Mouse (Mus musculus): ENCODE measurements around the gene Qsox1. TPM values are rescaled to one million over a fixed set of nuclear protein-coding genes. Genes with fewer than 3 reads are reported as not detected.
A peak's percentile ranks its signal among the peaks of the same experiment; 100 is the strongest.

Qsox1 gene
- 10.0 and 12.0 TPM in 2 replicates for polyA plus RNA-seq (2014; fragmentation: Nextera tagmentation; extraction: Ambion mirVana)

- peak; percentile 96 for ATAC-seq (ENCODE audit: low FRiP score)
- peak within 1 kb of the TSS; percentile 58 for H3K27ac ChIP-seq
- no peaks in the 10 kb centered on the region for H3K9me3 ChIP-seq (ENCODE audit: control insufficient read depth, low read length)
- H3K4me1 ChIP-seq (replicated peaks; ENCODE audit: control insufficient read depth, insufficient read depth, low read length): 0 out of 2 replicates have a peak, but pooled peaks cover 7% of the 10 kb centered on the region
- under 1% methylated on average over 67 of the region's 67 CpGs for WGBS
- peak; percentile 89 for DNase-seq (ENCODE audit: low spot score)
- peak within 1 kb of the TSS; percentile 69 for H3K4me3 ChIP-seq (replicated peaks; ENCODE audit: low read length)
- no peaks in the 10 kb centered on the region for H3K36me3 ChIP-seq (replicated peaks; ENCODE audit: control insufficient read depth, insufficient read depth)
- peak within 1 kb of the TSS; percentile 64 for H3K4me2 ChIP-seq (replicated peaks)
- peak within 1 kb of the TSS; percentile 68 for H3K9ac ChIP-seq
- H3K27me3 ChIP-seq (ENCODE audit: control insufficient read depth, insufficient read depth, low read length): no peaks in the 10 kb centered on the region
Observed at GRCm38 (mm10) chr1:155812581-155813499, at the start of gene Qsox1. TSS of gene Qsox1 (minus strand) at chr1:155812889.

DNA sequence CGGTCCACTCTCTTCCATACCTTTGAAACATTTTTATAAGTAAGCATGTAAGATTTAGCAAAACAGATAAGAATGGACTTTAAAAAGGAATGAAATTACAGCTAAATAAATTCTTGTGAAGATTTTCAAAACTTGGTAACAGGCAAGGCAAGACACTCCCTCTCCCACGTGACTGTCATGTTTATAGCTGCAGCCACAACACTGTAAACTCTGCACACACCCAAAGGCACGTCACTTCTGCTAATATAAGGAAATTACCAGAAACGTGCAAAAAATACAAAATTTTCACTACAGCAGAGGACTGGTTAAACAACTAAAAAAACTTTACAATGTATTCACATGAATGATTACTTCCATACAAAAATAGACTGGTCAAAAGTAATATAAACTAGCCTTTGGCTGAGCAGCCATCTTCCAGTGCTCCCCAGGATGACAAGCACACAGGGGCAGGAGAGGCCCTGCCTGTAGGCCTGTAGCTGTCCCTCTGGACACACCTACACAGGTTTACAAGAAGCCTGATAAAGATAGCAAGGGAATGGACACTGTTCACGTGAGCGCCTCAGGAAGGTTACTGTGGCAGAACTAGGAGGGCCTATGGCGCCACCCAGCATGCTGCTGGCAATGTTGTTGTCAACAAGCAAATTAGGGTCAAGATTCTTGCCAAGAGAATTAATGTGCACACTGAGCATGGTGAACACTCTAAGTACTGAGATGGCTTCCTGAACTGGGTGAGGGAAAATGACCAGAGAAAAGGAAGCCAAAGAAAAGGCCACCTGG is 42.4 kb upstream of the Qsox1 start:
- H3K4me1 ChIP-seq (replicated peaks; ENCODE audit: control insufficient read depth, insufficient read depth, low read length): no peaks in the 10 kb centered on the region
- no peak for DNase-seq (ENCODE audit: low spot score)
- ATAC-seq (ENCODE audit: low FRiP score): no peak

GRCm38 (mm10) chr1:155853009-155853408 is 40.3 kb upstream of the Qsox1 start:
- Histone ChIP-seq H3K36me3 (replicated peaks; ENCODE audit: control insufficient read depth, insufficient read depth) (peaks cover 58% of the 10 kb centered on the region), H3K4me3 (replicated peaks; ENCODE audit: low read length) (no peak overlapping the region), H3K9ac (no peak overlapping the region), H3K27me3 (ENCODE audit: control insufficient read depth, insufficient read depth, low read length) (no peaks in the 10 kb centered on the region), H3K4me2 (replicated peaks) (no peak overlapping the region), H3K9me3 (ENCODE audit: control insufficient read depth, low read length) (no peaks in the 10 kb centered on the region), H3K27ac (no peak overlapping the region), H3K4me1 (replicated peaks; ENCODE audit: control insufficient read depth, insufficient read depth, low read length) (no peaks in the 10 kb centered on the region)
- ATAC-seq (ENCODE audit: low FRiP score) (no peak), DNase-seq (ENCODE audit: low spot score) (no peak)
- WGBS: over 99% methylated on average over 5 of the region's 5 CpGs

More for the DNA sequence above, 42.4 kb upstream of the Qsox1 start:
- Histone ChIP-seq H3K27me3 (ENCODE audit: control insufficient read depth, insufficient read depth, low read length) (no peaks in the 10 kb centered on the region), H3K9ac (no peak overlapping the region), H3K27ac (no peak overlapping the region), H3K36me3 (replicated peaks; ENCODE audit: control insufficient read depth, insufficient read depth) (peaks cover 59% of the 10 kb centered on the region), H3K4me3 (replicated peaks; ENCODE audit: low read length) (no peak overlapping the region), H3K4me2 (replicated peaks) (no peak overlapping the region), H3K9me3 (ENCODE audit: control insufficient read depth, low read length) (no peaks in the 10 kb centered on the region)
- WGBS: 87% methylated on average over 7 of the region's 7 CpGs

DNA sequence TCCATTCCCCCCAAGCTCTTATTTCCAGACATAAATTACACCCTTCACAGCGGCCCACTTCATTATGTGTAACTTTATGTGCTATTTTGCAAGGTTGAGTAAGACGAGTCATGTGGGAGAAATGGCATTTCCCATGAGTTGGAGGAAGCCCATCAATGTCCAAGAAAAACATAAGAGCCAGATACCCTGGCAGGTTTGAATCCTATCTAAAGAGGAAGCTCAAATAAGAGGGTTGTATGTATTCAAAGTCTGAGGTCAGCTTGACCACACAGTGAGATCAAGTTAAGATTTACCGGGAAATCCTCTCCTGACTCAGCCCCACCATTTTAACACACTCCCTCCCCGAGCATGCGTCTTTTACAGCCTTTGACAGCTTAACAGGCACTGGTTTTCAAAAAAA is 31.5 kb upstream of the Qsox1 start:
- DNase-seq (ENCODE audit: low spot score) (no peak), ATAC-seq (ENCODE audit: low FRiP score) (no peak)
- Histone ChIP-seq H3K36me3 (replicated peaks; ENCODE audit: control insufficient read depth, insufficient read depth) (peaks cover 46% of the 10 kb centered on the region), H3K4me2 (replicated peaks) (no peak overlapping the region), H3K4me1 (replicated peaks; ENCODE audit: control insufficient read depth, insufficient read depth, low read length) (no peaks in the 10 kb centered on the region), H3K9ac (no peak overlapping the region), H3K27ac (no peak overlapping the region), H3K27me3 (ENCODE audit: control insufficient read depth, insufficient read depth, low read length) (no peaks in the 10 kb centered on the region), H3K9me3 (ENCODE audit: control insufficient read depth, low read length) (no peaks in the 10 kb centered on the region), H3K4me3 (replicated peaks; ENCODE audit: low read length) (no peak overlapping the region)
- WGBS: 91% methylated on average over 5 of the region's 5 CpGs

DNA sequence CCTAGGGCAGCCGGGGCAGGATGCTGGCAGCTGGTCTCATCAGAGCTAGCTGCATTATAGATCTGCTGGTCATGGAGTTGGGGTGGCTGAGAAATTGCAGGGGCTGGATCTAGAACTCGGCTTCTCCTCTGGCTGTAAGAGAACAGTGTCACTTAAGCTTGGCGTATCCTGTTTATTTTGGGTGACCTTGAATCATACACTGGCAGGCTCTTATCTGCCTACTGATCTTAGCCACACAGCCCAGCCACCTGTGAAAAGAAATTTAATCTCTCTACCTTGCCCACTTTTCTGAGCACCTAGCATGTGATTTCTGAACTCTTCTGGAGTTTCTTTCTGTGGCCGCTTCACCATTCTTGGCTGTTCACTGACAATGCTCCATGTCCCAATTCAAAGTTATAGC is 30.8 kb upstream of the Qsox1 start:
- H3K36me3 ChIP-seq (replicated peaks; ENCODE audit: control insufficient read depth, insufficient read depth): peaks cover 40% of the 10 kb centered on the region
- H3K4me2 ChIP-seq (replicated peaks): no peak overlapping the region
- 93% methylated on average over 4 of the region's 4 CpGs for WGBS
- H3K9me3 ChIP-seq (ENCODE audit: control insufficient read depth, low read length): no peaks in the 10 kb centered on the region
- no peaks in the 10 kb centered on the region for H3K4me1 ChIP-seq (replicated peaks; ENCODE audit: control insufficient read depth, insufficient read depth, low read length)
- no peak for DNase-seq (ENCODE audit: low spot score)
- H3K27ac ChIP-seq: no peak overlapping the region
- H3K27me3 ChIP-seq (ENCODE audit: control insufficient read depth, insufficient read depth, low read length): no peaks in the 10 kb centered on the region
- ATAC-seq (ENCODE audit: low FRiP score): no peak
- H3K9ac ChIP-seq: no peak overlapping the region
- no peak overlapping the region for H3K4me3 ChIP-seq (replicated peaks; ENCODE audit: low read length)

DNA sequence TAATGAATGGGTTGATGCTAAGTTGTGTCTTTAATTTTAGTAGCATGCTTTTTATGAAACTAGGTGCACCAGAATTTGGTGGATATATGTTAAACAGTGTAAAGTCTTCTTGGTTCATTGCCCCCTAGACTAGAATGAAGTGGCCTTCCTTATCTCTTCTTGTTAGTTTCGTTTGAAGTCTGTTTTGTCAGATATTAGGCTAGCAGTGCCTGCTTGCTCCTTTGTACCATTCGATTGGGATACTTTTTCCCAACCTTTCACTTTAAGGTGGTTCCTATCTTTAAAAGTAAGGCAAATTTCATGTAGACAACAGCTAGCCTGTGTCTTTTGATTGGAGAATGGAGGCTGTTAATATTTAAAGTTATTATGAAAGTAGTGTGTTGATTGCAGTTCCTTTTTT is 23.0 kb upstream of the Qsox1 start:
- 77% methylated on average over 2 of the region's 2 CpGs for WGBS
- Histone ChIP-seq H3K27me3 (ENCODE audit: control insufficient read depth, insufficient read depth, low read length) (no peaks in the 10 kb centered on the region), H3K9ac (no peak overlapping the region), H3K36me3 (replicated peaks; ENCODE audit: control insufficient read depth, insufficient read depth) (no peaks in the 10 kb centered on the region), H3K27ac (no peak overlapping the region), H3K4me2 (replicated peaks) (no peak overlapping the region), H3K4me3 (replicated peaks; ENCODE audit: low read length) (no peak overlapping the region), H3K9me3 (ENCODE audit: control insufficient read depth, low read length) (no peaks in the 10 kb centered on the region), H3K4me1 (replicated peaks; ENCODE audit: control insufficient read depth, insufficient read depth, low read length) (no peaks in the 10 kb centered on the region)
- DNase-seq (ENCODE audit: low spot score): no peak
- no peak for ATAC-seq (ENCODE audit: low FRiP score)

- Histone ChIP-seq H3K27me3 (ENCODE audit: control insufficient read depth, insufficient read depth, low read length) (no peaks in the 10 kb centered on the region), H3K9ac (no peak overlapping the region), H3K27ac (no peak overlapping the region), H3K4me3 (replicated peaks; ENCODE audit: low read length) (no peak overlapping the region), H3K36me3 (replicated peaks; ENCODE audit: control insufficient read depth, insufficient read depth) (no peaks in the 10 kb centered on the region), H3K9me3 (ENCODE audit: control insufficient read depth, low read length) (no peaks in the 10 kb centered on the region), H3K4me1 (replicated peaks; ENCODE audit: control insufficient read depth, insufficient read depth, low read length) (no peaks in the 10 kb centered on the region), H3K4me2 (replicated peaks) (no peak overlapping the region)
- DNase-seq (ENCODE audit: low spot score): no peak
- 94% methylated on average over 9 of the region's 9 CpGs for WGBS
- no peak for ATAC-seq (ENCODE audit: low FRiP score)
Observed at GRCm38 (mm10) chr1:155833610-155834009, 20.9 kb upstream of the Qsox1 start.

GRCm38 (mm10) chr1:155831958-155832357 is 19.3 kb upstream of the Qsox1 start:
- no peak overlapping the region for H3K27ac ChIP-seq
- ATAC-seq (ENCODE audit: low FRiP score) (no peak), DNase-seq (ENCODE audit: low spot score) (no peak)
- H3K4me3 ChIP-seq (replicated peaks; ENCODE audit: low read length): no peak overlapping the region
- no peaks in the 10 kb centered on the region for H3K4me1 ChIP-seq (replicated peaks; ENCODE audit: control insufficient read depth, insufficient read depth, low read length)
- H3K4me2 ChIP-seq (replicated peaks): no peak overlapping the region
- H3K9ac ChIP-seq: no peak overlapping the region
- WGBS: 93% methylated on average over 3 of the region's 3 CpGs
- H3K36me3 ChIP-seq (replicated peaks; ENCODE audit: control insufficient read depth, insufficient read depth): no peaks in the 10 kb centered on the region
- no peaks in the 10 kb centered on the region for H3K9me3 ChIP-seq (ENCODE audit: control insufficient read depth, low read length)
- no peaks in the 10 kb centered on the region for H3K27me3 ChIP-seq (ENCODE audit: control insufficient read depth, insufficient read depth, low read length)

DNA sequence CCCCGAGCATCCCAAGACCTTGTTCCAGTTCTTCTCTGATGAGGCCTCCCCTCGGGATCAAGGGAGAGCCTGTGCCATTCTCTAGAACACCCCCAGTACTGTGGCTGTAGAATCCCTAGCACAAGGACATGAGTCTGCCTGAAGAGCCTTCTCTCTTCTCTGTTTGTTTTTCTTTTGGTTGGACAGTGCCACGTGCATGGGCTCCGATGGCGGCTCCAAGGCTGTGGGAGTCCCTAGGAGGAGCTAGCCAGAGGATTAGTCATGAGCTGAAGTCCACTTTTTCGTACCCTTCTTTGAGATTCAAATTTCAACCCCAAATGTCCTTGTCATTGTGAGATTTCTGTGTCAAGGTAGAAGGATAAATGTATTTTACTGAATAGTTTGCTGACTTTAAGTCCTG is 18.2 kb upstream of the Qsox1 start:
- WGBS: 81% methylated on average over 6 of the region's 6 CpGs
- no peak overlapping the region for H3K4me2 ChIP-seq (replicated peaks)
- no peak overlapping the region for H3K9ac ChIP-seq
- no peaks in the 10 kb centered on the region for H3K36me3 ChIP-seq (replicated peaks; ENCODE audit: control insufficient read depth, insufficient read depth)
- H3K4me3 ChIP-seq (replicated peaks; ENCODE audit: low read length): no peak overlapping the region
- no peaks in the 10 kb centered on the region for H3K27me3 ChIP-seq (ENCODE audit: control insufficient read depth, insufficient read depth, low read length)
- no peaks in the 10 kb centered on the region for H3K9me3 ChIP-seq (ENCODE audit: control insufficient read depth, low read length)
- ATAC-seq (ENCODE audit: low FRiP score) (no peak), DNase-seq (ENCODE audit: low spot score) (no peak)
- no peaks in the 10 kb centered on the region for H3K4me1 ChIP-seq (replicated peaks; ENCODE audit: control insufficient read depth, insufficient read depth, low read length)
- H3K27ac ChIP-seq: no peak overlapping the region
